Mouse (Mus musculus): ENCODE data around the gene Gm6525.

DNA sequence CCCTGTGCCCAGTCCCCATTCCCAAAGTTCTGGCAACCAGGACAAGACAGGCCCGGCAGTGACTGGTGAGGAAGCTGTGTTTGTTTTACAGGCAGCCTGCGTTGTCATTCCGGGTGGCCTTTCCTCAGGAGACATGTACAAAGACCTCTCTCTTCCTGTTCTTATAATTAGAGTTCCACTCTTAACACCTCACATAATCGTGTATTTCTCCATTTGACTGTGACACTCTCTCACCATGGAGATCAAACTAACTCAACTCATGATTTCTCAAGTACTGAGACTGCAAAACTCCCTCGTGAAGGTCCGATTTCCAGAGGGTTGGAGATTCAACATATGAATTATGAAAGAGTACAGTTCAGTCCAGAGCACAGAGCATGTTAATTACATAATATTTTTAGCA lies 38.0 kb upstream of the Gm6525 start:
- TF ChIP-seq CTCF (IDR thresholded peaks at IDR 0.05; ENCODE audit: borderline replicate concordance, control insufficient read depth, extremely low read depth, insufficient read depth, low read length, poor library complexity): no peak
- TF ChIP-seq POLR2A (IDR thresholded peaks at IDR 0.05; ENCODE audit: control insufficient read depth, extremely low read depth, insufficient read depth, low read length, poor library complexity): no peak

Data from thymus, adult 2 months (tissue).